Mouse (Mus musculus) right cerebral cortex, postnatal 14 days (tissue): Measurements from ENCODE around the gene Ang.
A peak's percentile ranks its signal among the peaks of the same experiment; 100 is the strongest.

Experiments
- DNase-seq: peaks from one replicate; pipeline ENCODE4 v3.0.0; 2022

Ang gene

GRCm38 (mm10) chr14:51130315-51130940, 39.5 kb downstream of the Ang start:
- no peak for DNase-seq

GRCm38 (mm10) chr14:51131086-51131815, 40.3 kb downstream of the Ang start:
- DNase-seq: no peak

- no peak for DNase-seq
These were observed 41.4 kb downstream of the Ang start for GRCm38 (mm10) chr14:51132372-51132771.

- no peak for DNase-seq
These were observed 49.4 kb downstream of the Ang start for GRCm38 (mm10) chr14:51140342-51140741.

GRCm38 (mm10) chr14:51142119-51142518, 51.2 kb downstream of the Ang start:
- no peak for DNase-seq

GRCm38 (mm10) chr14:51142568-51142967, 51.6 kb downstream of the Ang start:
- no peak for DNase-seq

GRCm38 (mm10) chr14:51143287-51143686, 52.3 kb downstream of the Ang start:
- no peak for DNase-seq

- no peak for DNase-seq
These were observed 53.0 kb downstream of the Ang start for GRCm38 (mm10) chr14:51143937-51144336.

GRCm38 (mm10) chr14:51144451-51144850, 53.5 kb downstream of the Ang start:
- no peak for DNase-seq

GRCm38 (mm10) chr14:51145521-51145920, 54.6 kb downstream of the Ang start:
- peak; percentile 10 for DNase-seq

GRCm38 (mm10) chr14:51146685-51147084, 55.7 kb downstream of the Ang start, which contains the start of gene Rnase1:
Rnase1 (minus strand) TSS chr14:51146785.
- DNase-seq: no peak

- no peak for DNase-seq
These were observed 57.1 kb downstream of the Ang start for GRCm38 (mm10) chr14:51148006-51148405.

- no peak for DNase-seq
These were observed 58.2 kb downstream of the Ang start for GRCm38 (mm10) chr14:51149164-51149563.

- DNase-seq: no peak
These were observed 59.4 kb downstream of the Ang start for GRCm38 (mm10) chr14:51150206-51150831.
